Mouse (Mus musculus) testis, postnatal 14 days (tissue): Measurements from ENCODE around the gene Neurl4.
A peak's percentile ranks its signal among the peaks of the same experiment; 100 is the strongest.

Experiments
- DNase-seq: peaks from one replicate; pipeline ENCODE4 v3.0.0; 2021; ENCODE audit warnings: low spot score

Gene Neurl4

DNA sequence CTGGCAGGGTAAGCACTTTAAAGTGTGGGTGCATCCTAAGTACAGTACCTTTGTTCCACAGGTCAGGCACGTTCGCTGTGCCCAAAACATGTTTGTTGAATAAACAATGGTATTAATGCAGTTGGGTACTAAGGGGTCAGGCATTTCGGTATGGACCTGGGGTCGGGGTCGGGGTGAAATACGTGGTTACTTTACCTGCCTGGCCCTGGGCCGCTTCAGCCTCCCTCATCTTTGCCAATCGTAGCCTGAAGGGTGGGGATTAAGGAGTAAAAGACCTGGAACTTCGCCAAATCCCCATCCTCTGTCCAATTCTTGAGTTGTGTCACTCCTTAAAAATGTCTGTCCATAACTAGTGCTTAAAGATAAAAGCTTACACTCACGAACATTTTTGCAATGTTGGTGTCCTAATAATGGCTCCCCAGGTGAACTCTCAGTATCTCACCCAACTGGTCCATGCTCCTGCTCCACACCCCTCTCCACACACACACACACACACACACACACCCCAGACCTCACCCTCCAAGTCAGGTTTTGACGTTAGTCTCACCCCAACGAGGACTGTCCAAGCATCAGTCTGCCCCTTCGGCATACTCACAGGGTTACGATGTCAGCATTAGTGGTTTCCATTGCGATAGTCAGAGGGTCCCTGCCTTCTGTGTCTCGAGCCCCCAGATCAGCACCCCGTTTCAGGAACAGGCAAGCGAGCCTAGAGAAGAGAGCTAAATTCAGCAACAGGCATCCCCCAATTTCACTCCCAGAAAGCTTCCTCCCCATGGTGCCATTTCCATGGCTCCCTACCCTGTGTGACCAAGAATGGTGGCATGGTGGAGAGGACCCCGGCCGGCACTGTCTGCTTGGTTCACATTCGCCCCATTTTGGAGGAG is 18.8 kb upstream of the Neurl4 start:
- no peak for DNase-seq

DNA sequence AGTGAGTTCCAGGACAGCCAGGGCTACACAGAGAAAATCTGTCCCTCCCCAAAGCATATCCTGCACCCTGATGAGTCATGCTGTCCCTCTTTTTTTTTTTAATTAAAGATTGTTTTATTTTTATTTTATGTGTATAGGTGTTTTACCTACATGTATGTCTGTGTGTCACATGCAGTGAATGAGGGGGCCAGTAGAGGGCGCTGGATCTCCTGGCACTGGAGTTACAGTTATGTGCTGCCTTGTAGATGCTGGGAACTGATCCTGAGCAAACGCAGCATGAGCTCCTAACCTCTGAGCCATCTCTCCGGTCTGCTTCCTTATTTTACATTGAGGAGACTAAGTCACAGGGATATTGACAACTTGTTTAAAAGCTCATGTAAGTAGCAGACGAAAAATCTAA is 17.8 kb upstream of the Neurl4 start:
- no peak for DNase-seq

DNA sequence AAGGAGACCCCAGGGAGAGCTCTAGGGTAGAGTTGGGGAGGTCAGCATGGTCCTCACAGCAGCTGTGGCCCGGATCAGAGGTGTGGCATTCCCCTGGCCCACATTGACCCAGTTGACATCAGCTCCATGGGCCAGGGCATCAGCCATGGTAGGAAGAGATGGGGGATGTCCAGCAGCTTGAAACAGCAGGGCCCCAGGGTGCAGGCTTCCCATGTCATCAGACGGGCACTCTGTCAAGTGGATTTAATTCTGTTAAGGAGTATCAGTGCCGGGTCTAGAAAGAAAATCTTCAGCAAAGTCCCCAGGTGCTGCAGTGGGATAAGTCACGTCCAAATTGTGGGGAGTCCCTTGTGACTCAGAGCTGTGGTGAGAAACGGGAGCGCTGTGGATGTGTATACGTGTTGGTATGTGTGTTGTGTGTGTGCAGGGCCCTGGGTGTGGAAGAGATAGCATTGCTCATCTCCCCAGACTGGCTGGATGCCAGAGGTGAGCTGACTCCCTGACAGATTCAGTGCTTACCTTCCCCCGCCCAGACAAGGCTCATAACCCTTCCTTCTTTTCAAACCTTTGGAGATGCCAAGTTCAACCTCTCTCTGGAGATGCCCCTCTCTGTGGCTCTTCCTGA is 17.2 kb upstream of the Neurl4 start:
- DNase-seq, result no peak

DNA sequence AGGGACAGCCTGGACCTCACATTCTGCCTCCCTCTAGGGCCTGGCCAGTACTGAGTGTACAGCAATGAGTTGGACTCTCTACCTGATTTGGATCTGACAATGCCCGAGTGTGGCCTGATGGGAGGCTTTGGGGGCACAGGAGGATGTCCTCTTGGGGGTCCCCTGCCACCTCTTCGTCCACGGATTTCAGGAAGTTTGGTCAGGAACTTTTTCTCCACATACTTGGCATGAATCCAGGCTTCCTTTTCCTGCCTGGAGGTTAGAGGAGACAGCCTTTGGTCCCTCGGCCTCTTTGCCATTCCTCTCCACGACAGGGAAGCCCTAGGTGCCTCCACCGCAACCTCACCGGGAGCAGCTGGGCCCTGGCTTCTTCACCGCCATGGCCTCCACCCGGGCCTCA is 16.6 kb upstream of the Neurl4 start:
- no peak for DNase-seq

DNA sequence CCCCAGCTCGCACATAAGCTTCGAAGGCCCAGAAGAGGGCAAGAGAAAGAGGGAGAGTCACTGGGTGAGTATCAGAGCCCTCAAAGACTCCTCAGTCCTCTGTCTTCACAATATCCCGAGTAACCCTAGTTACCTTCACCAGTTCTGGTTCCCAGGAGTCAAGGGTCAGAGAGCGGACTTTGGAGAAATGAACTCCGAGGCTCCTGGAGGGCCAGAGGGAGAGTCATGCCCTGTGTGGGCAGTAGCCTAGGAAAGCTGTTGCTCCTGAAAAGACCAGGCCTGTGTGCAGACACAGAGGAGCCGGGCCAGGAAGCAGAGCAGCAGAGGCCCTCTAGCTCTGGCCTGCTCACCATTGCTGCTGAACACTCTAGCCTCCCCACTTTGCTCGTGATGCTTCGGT is 16.2 kb upstream of the Neurl4 start:
- DNase-seq, result no peak

DNA sequence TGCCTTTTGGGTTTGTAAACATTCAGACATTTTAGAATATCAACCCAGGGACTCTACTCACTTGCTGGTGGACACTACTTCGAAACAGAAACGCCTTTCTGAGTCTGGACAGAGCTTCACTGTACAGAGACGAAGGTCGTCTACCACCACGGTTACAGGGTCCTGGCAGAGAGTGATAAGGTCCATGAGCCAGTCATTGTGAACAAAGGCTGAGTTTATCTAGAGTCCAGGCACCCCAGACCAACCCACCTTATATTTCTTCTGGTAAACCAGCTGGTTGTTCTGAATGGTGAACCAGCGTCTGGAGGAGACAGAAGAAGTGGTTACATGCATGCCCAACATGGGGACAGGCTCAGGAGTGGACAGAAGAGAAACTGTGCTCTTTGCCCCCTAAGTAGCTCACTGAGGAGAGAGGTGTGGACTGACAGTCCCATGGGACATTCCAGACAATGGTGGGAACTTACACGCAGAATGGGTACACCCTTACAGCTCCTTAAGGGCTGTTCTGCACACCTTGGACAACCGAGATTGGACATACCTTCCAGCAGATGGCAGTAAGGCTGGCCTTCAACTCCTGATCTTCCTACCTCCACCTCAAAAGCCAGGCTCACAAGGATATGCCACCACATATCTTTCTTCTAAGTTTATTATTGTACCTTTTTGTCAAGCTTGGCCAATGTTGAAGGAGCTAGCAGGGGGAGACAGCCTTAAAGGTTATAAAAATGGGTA is 13.8 kb upstream of the Neurl4 start:
- no peak for DNase-seq

DNA sequence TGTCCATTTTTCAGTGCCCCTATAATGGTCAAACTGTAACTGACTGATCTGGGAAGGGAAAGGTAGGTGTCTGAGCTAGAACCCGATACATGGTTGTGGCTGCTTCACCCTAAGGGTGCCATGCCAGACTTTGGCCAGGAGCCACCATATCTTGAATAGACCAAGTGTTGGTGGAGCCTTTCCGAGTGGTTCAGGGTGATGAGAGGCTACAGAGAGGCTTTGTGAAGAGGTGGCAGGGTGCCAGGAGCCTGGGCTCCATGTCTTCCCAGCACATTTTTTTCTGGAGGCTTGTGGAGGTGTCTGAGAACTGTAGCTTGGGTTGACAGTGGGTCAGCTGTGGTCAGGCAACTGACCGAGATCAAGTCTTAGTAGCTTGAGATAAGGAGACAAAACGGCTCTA is 9.4 kb upstream of the Neurl4 start:
- DNase-seq, result peak; percentile 54

DNA sequence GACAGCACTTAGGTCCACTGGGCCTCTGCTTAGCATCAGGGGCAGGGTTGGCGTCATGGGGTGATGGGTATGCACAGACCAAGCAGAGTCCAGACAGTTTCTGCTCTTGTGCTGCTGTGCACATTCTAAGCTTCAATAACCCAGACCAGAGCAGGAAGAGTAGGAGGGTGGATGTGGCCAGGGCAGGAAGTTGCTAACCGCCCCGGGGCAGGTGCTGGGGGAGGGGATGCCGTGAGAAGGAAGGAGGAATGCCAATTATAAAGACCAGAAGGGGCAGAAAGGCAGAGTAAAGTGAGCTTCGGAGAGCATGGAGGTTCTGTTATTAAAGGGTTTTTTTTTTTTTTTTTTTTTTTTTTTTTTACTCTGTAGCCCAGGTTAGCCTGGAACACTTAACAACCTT is 6.2 kb upstream of the Neurl4 start:
- no peak for DNase-seq

DNA sequence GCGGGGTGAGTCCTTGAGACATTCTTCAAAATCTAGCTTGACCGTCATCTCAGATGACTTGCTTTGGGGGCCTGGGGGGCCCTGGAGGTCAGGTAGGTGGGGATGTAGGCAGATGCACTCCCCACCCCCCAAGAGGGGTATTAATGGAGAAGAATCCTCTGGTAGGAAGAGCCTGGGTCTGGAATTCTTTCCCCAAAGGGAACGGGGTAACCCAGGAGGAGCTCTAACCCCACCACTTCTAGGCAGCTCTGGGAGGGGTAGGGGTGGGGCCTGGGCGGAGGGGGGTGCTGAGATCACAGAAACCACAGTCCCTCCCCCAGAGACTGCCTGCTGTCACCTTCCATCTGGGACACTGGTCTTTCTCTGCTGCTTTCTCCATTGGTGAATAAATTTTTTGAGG is 5.6 kb upstream of the Neurl4 start, which contains the start of gene Acap1:
TSS of gene Acap1 (minus strand) at position 249 of the 400 bp plus-strand sequence.
- no peak for DNase-seq

DNA sequence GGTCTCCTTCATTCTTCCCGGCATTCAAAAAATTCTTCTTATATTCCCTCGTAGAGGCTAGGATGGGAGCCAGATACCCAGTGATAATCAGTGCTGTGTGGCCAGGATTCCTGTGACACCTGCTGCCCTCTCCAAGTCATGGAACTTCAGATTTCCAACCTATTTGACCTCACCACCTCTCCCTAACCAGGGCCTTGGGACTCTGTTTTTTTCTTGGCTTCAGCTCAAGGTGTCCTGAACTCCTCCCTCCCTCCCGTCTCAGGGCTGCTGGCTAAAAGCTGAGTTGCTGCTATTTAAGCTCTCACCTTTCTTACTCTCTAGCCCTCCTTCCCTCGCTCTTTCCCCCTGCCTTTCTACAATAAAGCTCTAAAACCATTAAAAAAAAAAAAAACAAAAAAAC is 1.0 kb upstream of the Neurl4 start:
- DNase-seq, result no peak

DNA sequence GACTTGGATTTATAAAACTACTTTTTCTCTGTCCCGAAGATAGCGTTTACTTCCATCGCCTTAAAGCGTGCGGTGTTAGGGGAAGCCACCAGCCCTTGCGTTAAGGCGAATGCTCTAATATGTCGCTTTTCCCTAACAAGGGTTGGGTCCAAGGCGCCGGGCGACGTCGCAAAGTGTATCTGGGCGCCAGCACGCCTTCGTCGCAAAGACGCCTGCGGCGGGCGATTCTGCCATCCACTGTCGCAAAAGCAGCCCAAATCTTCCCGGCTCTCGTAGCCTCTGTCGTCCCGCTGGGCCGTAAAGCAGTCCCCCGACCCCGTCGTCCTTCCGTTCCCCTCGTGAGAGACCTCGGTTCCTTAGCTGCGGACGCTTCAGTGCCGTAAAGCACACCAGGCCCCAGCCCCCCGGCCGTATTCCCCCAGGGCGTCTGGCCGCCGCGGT is 554 bp downstream of the Neurl4 start:
- DNase-seq, result peak; percentile 99

DNA sequence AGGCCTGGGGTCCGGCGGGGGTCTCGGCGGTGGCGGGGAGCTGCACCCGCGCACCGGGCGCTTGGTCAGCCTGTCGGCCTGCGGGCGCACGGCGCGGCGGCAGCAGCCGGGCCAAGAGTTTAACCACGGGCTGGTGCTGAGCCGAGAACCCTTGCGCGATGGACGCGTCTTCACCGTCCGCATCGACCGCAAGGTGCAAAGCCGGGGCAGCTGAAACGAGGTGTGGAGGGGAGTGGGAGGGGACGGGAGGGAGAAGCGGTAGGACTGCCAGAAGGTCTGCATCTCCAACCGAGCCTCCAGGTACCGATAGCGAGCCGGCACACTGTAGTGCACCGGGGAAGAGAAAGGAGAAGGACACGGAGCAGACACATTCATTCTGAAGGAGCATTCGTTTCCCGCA is 1.1 kb downstream of the Neurl4 start:
- DNase-seq, result no peak

DNA sequence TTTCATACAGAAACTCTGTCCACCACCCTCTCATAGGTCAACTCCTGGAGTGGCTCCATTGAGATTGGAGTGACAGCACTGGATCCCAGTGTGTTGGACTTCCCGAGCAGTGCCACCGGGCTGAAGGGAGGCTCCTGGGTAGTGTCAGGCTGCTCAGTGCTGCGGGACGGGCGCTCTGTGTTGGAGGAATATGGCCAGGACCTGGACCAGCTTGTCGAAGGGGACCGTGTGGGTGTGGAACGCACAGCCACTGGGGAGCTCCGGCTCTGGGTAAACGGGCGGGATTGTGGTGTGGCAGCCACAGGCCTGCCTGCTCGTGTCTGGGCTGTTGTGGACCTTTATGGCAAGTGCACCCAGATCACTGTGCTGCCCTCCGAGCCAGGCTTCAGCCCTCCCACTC is 2.1 kb downstream of the Neurl4 start:
- no peak for DNase-seq

DNA sequence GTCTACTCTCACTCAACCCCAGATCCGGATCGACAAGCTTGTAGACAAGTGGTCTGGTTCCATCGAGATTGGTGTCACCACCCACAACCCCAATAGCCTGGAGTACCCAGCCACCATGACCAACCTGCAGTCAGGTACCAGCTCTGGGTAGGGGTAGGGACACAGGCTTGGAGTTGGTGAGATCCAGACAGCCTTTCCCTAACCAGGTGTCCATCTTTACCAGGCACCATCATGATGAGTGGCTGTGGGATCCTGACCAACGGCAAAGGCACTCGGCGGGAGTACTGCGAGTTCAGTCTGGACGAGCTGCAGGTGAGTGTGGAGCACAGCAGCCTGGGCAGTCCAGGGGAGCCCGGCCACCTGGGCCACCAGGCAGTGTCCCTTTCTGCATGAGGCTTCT is 3.4 kb downstream of the Neurl4 start:
- no peak for DNase-seq

DNA sequence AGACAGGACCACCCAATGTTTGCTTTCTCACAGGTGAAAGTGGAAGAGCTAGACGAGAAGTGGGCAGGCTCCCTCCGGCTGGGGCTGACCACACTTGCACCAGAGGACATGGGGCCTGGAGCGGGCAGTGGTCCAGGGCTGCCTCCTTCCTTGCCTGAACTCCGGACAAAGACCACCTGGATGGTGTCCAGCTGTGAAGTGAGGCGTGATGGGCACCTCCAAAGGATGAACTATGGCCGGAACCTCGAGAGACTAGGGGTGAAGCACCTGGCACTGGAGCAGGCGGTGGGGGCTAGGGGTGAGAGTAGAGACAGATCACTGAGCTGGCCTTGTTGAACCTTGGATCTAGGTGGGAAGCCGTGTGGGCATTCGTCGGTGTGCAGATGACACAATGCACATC is 7.8 kb downstream of the Neurl4 start:
- DNase-seq, result no peak

DNA sequence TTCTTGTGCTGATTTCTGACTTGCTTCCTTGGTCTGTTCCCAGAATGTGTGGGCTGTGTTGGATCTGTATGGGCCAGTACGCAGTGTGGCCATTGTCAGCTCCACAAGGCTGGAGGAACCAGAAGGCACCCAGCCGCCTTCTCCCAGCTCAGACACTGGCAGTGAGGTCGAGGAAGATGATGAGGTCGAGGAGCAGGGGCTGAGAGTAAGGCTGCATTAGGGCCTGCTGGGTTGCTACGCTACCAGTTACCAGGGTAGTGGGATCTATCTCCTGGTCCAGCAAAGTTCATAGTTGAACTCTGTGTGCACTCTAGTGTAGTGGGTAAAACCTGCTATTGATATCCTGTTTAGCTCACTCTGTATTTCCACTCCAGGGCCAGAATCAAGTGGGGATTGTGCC is 8.3 kb downstream of the Neurl4 start:
- DNase-seq, result no peak

DNA sequence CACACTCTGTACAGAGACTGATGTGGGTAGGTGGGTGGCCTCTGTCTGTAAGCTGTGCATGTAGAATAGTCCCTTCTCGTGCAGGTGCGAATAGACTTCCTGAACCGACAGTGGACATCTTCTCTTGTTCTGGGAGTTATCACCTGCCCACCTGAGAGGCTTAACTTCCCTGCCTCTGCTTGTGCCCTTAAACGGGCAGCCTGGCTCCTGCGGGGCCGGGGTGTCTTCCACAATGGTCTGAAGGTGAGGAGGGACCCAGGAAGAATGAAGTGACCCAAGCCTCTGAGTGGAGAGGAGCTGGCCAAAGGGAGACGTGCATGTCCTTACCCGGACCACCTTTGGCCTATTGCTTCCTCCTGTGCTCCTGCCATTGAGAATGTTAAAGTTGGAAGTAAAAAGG is 9.3 kb downstream of the Neurl4 start:
- no peak for DNase-seq

DNA sequence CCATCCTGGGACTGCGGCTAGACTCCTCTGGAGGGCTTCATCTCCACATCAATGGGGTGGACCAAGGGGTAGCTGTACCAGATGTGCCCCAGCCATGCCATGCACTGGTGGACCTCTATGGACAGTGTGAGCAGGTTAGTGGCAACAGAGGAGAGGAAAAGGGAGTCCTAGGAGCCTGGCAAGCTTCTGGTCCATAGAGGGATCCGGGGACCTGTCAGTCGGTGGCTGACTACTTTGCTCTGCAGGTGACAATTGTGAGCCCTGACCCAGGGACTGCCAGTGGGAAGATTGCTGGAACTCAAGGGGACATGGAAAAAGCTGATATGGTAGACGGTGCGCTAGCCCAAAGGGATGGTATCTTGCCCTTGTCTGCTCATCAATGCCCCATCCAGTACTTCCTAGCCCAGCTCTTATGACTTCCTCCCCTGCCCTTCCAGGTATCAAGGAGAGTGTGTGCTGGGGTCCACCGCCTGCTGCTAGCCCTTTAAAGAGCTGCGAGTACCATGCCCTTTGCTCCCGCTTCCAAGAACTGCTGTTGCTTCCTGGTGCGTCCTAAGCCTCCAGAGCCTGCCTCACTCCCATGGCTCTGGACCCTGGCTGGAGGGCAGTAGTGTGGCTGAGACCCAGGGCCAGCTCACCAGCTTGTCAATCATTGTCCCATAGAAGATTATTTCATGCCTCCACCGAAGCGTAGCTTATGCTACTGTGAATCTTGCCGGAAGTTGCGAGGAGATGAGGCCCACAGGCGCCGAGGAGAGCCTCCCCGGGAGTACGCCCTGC is 10.1 kb downstream of the Neurl4 start:
- DNase-seq, result no peak

DNA sequence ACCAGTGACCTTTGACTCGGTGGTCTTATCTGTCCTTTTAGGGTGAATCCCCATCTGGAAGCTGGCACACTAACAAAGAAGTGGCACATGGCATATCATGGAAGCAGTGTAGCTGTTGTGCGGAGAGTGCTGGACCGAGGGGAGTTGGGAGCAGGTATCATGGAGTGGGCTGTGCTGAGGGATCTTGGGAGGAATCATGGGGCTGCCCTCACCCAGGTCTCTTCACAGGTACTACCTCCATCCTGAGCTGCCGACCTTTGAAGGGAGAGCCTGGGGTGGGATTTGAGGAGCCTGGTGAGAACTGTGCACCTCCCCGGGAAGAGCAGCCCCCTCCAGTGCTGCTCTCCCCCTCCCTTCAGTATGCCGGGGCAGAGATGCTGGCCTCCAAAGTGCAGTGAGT is 10.8 kb downstream of the Neurl4 start:
- no peak for DNase-seq

DNA sequence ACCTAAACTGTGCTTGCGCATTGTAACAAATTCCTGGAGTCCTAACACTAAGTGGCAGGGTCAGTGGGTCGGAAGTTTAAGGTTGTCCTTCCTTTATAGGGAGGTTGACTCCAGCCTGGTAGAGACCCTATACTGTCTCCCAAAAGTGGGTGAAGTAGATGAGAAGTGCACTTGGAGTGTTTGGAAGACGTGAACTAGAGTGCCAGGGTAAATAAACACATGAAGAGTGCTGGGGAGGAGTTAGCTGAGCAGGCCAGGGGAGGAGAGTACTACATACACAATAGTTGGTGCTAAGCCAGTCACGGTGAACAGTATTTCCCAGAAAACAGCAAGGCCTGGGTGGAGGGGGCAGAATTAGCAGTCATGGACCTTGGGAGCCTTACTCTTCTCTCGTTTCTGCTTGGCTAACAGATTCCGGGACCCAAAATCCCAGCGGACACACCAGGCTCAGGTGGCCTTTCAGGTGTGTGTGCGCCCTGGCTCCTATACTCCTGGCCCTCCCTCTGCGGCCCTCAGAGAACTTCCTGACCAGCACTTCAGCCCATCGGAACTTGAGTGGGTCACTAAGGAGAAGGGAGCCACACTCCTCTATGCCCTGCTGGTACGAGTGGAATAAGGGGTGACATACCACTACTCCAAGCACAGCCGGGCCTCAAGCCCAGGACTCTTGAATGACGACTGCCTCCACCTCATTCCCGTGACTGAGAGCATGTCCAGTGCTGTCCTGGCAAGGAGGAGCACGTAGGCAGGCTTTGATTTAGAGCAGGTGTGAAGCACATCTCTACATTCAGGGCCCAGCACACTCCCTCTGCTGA is 12.1 kb downstream of the Neurl4 start:
- no peak for DNase-seq
